Mouse (Mus musculus) megakaryocyte-erythroid progenitor cell, adult 5-6 weeks (primary cell): ENCODE measurements at regions not wholly inside any gene's neighbourhood (a gene's known extent, or its start where the extent isn't known, plus 50 kb on each side); places are given as distances from the start of the nearest gene placed in this dataset.

Experiments
- ATAC-seq: replicated peaks from 2 replicates; pipeline ENCODE4 v1.8.0; 2016; ENCODE audit warnings: mild to moderate bottlenecking, inconsistent platforms; ENCODE audit not compliant: severe bottlenecking, poor library complexity, low FRiP score, low TSS enrichment

- no peak for ATAC-seq
These were observed 188.8 kb downstream of the Dusp6 start for GRCm38 (mm10) chr10:99451639-99452417.

- ATAC-seq, result no peak
These were observed 193.1 kb downstream of the Dusp6 start for GRCm38 (mm10) chr10:99456180-99456579.

DNA sequence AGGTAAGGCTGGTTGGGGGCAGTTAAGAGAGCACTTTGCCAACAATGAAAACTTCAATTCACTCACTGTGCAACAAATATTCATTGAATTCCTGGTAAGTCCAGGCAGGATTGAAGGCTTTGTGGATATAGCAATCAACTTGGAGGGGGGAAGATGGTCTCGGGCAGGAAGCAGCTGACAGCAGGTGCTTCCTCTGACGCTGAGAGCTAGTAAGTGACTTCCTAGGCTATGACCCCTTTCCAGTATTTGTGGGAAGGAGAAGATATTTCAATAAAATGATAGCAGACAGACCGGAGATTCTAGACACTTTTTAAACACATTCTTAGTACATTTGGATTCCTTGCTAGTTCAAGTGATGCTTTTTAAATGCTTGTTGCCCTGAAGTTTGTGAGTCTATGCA is 195.0 kb downstream of the Dusp6 start:
- no peak for ATAC-seq

DNA sequence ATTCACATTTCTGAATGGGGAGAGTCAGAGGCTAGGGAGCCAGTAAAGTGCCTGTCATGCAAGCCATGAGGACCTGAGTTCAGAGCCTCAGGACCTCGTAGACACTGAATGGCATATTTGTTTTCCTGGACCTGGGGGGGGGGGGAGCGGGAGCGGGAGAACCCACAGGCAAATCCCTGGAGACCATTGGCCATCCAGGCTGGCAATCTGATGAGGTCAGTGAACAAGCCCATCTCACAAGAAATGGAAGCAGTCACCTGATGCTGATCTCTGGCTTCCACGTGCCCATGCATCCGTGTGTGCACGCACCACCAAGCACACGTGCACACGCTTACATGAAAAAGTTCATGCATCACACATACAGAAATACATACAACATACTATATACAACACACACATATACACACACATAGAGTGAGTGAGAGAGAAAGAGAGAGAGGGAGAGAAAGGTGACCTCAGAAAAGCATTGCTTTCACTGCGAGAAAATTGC is 196.2 kb downstream of the Dusp6 start:
- ATAC-seq, result 0 out of 2 replicates have a peak, but pooled peaks have one; percentile 6

DNA sequence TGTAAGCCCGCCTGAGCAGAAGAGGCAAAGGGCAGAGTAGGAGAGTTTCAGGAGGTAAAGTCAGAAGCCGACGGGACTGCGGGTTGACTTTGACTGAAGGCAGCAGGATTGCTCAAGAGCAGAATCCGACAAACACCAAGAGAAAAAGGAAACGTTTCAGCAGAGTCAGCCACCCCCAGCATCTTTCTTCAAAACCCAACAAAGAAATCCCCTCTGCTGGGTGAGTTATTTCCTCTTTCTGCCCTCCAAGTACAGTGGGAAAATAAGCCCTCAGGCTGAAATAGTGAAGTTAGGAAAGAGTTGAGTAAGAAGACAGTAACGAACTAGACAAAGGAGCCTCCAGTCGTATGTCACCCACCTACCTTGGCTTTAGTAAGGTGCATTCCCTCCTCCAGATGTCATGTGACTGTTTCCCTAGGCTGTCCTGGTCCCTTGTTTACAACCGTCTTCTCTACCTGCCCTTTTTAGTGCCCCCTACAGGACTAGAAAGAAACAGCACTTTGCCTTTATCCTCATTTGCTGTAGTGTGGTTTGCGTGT is 196.9 kb downstream of the Dusp6 start:
- peak; percentile 70 for ATAC-seq

GRCm38 (mm10) chr10:99460847-99461445 is 197.9 kb downstream of the Dusp6 start:
- peak; percentile 53; the same call in 1 of the 2 replicates for ATAC-seq

DNA sequence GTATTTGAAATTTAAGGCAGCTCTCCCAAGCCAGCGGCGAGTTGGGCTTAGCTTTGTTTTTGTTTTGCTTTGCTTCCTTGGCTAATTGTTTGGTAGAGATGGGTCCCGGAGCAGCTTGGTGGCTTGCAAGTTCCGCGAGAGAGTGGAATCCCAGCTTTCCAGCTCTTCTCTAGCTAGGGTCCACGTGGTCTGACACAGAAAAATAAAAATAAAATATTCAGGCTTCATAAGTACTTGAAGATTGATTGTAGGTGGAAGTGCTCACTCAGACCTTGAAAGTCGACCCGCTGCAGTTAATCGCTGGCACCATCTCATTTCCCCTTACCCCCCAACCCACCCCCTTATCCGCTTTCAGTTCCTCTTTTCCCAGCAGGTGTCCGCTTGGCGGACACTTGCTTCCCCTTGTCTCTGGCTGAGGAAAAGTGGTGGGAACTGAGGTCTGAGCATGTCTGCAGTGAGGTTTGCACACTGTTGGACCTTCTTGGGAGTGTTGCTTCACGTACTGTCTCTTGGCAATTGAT is 198.5 kb downstream of the Dusp6 start:
- ATAC-seq, result peak; percentile 25; the same call in 1 of the 2 replicates

DNA sequence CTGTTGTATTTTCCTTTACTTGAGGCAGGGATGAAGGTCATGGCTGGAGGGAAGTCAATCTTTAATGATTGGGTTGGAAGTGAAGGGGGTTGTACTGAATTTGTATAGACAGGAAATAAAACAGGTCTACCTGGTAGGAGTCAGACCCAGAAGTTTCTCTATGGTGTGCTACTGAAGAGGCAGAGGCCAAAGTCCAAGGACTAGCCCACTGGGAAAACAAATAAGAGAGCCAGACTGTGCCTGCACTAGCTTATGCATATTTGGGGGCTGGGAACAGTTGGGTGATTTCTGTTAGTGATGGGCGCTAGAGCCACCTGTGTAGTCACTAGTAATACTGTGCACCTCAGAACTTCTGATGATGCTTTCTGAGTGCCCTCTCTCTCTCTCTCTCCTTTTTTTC is 203.7 kb downstream of the Dusp6 start:
- no peak for ATAC-seq

GRCm38 (mm10) chr10:99467319-99467842 is 204.3 kb downstream of the Dusp6 start:
- peak; percentile 41; the same call in 1 of the 2 replicates for ATAC-seq

- ATAC-seq, result no peak
These were observed 205.9 kb downstream of the Dusp6 start for GRCm38 (mm10) chr10:99468971-99469370.

GRCm38 (mm10) chr10:99471832-99472497 is 208.9 kb downstream of the Dusp6 start:
- ATAC-seq, result no peak

DNA sequence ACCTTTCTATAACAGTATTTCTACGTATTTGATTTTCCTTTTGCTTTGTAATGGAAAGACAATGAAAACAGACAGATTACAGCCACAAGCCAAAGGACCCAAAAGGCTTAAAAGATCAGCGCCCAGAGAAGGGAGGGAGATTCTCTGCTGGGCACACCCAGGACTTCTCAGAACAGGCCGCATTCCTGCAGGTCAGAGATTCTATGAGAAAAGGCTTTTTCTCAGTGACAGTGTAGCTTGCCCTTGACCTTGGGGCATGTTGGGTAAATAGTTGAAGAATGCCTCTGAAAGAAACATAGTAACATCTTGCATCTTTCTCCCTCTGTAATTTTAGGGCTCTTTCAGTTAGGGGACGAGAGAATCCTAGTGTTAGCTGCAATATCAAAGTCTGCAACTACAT is 209.8 kb downstream of the Dusp6 start:
- ATAC-seq, result no peak

DNA sequence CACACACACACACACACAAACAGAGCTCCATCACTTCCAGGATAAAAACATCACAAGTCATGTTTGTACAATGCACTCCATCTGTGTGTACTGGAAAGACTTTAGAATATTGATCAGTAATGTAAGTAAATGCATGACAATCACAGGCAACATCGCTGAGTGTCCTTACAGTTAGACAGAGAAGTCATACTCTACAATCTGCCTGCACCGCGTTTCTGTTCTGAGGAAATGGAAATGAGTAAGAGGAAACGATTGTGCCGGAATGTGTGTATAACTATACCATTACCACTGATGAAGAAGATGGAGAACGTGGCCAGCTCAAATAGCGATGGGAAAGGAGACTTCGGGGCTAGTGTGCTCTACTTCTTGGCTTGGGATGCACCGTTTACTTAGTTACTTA is 210.7 kb downstream of the Dusp6 start:
- ATAC-seq, result no peak

- no peak for ATAC-seq
These were observed 211.5 kb downstream of the Dusp6 start for GRCm38 (mm10) chr10:99474546-99474945.

GRCm38 (mm10) chr10:99476214-99476613 is 213.2 kb downstream of the Dusp6 start:
- no peak for ATAC-seq

GRCm38 (mm10) chr10:99476776-99477175 is 213.7 kb downstream of the Dusp6 start:
- no peak for ATAC-seq

DNA sequence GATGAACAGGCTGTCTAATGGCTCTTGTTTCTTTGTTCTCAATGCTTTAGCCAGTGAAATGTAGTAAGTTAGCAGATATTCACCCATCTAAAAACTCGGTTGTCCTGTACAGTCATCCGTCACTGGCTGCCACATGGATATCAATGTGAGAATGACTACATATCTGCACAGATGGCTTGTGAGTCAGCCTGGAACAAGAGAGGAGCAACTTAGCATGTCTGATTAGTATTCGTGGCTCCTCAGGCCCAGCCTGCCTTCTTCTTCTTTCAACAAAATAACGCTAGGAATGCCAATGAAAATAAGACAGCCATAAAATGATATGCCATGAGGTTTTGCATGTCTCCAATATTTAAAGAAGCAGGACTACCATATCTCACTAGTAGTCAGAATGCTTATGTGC is 217.5 kb downstream of the Dusp6 start:
- no peak for ATAC-seq

GRCm38 (mm10) chr10:99482009-99482408 is 219.0 kb downstream of the Dusp6 start:
- ATAC-seq, result no peak

GRCm38 (mm10) chr10:99488195-99489080 is 225.4 kb downstream of the Dusp6 start:
- ATAC-seq, result no peak
